Mouse (Mus musculus): ENCODE results near the gene Sult1a1. TPM values are rescaled to one million over a fixed set of nuclear protein-coding genes. Genes with fewer than 3 reads are reported as not detected.
A peak's percentile ranks its signal among the peaks of the same experiment; 100 is the strongest.
"Not testable (repeated sequence)": the region's sequence is repeated elsewhere in the genome, so short reads cannot be mapped to it uniquely, and the experiment has no call there.

Sult1a1 gene
- total RNA-seq, 2 experiments from 2014 or later, result 28.5 to 32.3 TPM

DNA sequence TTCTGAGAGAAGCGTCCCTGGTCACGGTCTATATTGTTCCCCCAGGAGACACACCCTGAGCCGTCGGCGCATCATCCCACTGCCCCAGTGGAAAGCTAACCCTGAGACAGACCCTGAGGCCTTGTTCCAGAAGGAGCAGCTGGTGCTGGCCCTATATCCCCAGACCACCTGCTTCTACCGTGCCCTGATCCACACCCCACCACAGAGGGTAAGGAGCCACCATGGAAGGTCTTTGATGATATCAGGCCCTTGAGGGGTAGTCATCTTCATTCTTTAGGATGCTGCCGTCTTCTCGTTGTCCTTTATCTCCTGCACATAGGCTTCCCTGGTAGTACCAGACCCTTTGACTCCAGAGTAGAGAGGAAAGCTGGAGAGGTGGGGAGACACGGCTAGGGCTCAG, 4.1 kb downstream of the Sult1a1 start:
- intact Hi-C loops (cut with DNase I), result no loop called here
- no peak for DNase-seq (ENCODE audit: low spot score)

GRCm38 (mm10) chr7:126670152-126670551, 6.1 kb downstream of the Sult1a1 start:
- intact Hi-C loops (cut with DNase I), result no loop called here
- no peak for DNase-seq (ENCODE audit: low spot score)

- intact Hi-C loops (cut with DNase I), result no loop called here
- no peak for DNase-seq (ENCODE audit: low spot score)
Observed at GRCm38 (mm10) chr7:126668452-126668851, 7.8 kb downstream of the Sult1a1 start.

DNA sequence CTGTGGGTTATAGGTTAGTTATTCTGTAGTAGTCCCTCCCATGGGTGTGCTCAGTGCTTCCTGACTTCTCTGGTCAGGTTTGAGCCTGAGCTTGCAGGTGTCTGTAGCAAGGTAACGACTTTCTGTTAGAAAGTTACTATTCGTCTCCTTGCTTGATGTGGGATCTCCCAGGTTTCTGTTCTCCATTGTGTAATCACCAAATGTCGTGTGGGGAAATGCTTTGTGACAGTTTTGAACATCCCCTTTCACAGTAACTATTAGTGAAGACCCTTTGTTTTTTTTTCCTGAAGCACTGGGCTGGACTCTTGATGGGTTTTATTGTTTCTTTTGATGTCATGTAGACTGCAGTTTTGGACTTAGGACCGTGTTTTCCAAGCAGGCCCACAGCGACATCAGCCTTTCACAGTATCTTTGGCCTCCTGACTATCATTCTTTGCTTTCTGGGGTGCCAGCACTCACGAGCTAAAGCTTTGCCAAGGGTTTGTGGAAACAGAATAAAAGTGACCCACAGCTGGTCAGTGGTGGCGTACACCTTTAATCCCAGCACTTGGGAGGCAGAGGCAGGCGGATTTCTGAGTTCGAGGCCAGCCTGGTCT, 8.6 kb downstream of the Sult1a1 start:
- intact Hi-C loops (cut with DNase I), result no loop called here
- DNase-seq (ENCODE audit: low spot score), result no peak

DNA sequence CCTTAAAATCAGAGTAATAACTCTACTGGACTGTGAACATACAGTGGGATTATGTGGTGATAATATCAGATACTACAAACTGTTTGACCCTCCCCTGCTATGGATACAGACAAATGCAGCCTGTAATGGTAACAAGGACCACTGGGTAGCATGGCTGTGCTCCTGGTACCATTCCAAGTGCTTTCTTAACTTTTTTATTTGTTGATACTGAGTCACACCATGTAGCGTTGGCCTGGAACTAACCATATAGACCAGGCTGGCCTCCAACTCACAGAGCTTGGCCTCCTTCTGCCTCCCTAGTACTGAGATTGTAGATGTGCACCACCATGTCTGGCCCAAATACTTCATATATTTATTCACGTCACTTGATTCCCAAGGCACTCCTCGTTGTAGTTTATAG, 11.0 kb downstream of the Sult1a1 start:
- intact Hi-C loops (cut with DNase I), result no loop called here
- DNase-seq (ENCODE audit: low spot score), result no peak

DNA sequence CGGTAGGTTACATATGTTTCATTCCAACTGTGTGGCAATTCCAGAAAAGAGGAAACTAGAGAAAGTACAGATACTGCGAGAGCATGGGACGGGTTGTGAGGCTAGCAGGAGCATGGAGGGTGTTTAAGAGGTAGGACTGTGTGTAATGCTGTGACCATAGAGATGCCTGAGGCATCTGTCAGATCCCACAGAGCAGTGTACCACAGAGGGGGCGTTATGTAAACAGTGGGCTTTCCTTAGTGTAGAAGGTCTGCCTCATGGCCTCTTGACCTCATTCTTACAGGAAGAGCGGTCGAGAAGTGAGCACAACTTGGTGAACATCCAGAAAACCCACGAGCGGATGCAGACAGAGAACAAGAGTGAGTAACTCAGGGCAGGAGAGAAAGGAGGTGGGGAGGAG, 12.6 kb downstream of the Sult1a1 start:
- intact Hi-C loops (cut with DNase I), result no loop called here
- DNase-seq (ENCODE audit: low spot score), result no peak

GRCm38 (mm10) chr7:126659771-126660170, 16.5 kb downstream of the Sult1a1 start:
- intact Hi-C loops (cut with DNase I), result no loop called here
- no peak for DNase-seq (ENCODE audit: low spot score)

DNA sequence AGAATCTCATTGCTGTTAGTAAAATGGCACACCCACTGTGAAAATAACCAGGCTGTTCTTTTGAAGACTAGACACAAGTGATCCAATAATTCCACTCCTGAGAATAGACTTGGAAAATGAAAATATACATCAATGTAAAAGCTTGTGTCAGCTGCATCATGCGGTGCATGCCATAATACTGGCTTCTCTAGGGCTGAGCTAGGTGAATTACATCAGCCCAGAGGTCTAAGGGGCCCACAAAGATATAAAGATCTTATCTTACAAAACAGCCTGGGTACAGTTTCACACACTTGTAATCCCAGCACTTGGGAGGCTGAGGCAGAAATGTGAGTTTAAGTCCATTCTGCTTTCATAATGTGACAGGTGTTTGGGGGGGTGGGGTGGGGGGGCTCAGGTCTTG, 18.7 kb downstream of the Sult1a1 start:
- intact Hi-C loops (cut with DNase I), result no loop called here
- no peak for DNase-seq (ENCODE audit: low spot score)

GRCm38 (mm10) chr7:126655695-126656094, 20.5 kb downstream of the Sult1a1 start:
- intact Hi-C loops (cut with DNase I), result no loop called here
- no peak for DNase-seq (ENCODE audit: low spot score)

DNA sequence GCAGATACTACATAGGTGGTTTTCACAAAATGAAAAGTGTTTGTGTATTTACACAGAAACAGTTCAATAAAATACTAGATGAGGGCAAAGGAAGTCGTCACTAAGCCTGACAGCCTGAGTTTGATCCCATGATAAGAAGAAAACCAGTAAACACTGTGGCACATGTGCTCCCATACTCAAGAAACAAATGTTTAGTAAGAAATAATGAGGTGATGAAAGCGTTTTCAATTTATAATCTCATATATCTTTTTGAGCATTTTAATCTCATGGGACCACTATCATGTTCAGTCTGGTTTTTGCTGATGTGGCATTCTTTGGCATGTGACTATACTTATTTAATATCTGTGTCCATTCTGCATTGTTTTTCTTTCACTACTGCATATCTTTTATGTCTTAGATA, 22.2 kb downstream of the Sult1a1 start:
- DNase-seq (ENCODE audit: low spot score), result no peak
- intact Hi-C loops (cut with DNase I), result no loop called here

DNA sequence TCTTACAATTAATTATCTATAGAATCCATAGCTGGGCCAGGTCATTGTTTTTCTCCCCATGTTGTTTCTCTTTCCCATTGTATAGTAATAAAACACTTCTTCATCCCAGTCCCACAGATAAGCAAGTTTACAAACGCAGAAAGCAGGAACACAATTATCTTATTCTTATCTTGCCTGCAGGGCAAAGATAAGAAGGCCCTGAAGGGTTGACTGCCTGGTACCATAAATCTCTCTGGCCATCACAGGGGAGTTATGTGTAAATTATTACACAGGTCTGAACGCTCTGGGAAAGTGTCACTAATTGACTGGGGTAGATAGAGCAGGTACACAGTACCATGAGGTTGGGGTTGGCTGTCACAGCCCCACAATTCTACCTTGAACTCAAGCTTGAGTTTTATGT, 25.4 kb downstream of the Sult1a1 start:
- intact Hi-C loops (cut with DNase I), result no loop called here
- no peak for DNase-seq (ENCODE audit: low spot score)

- peak; percentile 86 for DNase-seq (ENCODE audit: low spot score)
- intact Hi-C loops (cut with DNase I), result no loop called here
Observed at GRCm38 (mm10) chr7:126649231-126650051, 26.8 kb downstream of the Sult1a1 start, which contains the start of gene Sgf29. Gene Sgf29, plus strand, starts transcription at chr7:126649309.

DNA sequence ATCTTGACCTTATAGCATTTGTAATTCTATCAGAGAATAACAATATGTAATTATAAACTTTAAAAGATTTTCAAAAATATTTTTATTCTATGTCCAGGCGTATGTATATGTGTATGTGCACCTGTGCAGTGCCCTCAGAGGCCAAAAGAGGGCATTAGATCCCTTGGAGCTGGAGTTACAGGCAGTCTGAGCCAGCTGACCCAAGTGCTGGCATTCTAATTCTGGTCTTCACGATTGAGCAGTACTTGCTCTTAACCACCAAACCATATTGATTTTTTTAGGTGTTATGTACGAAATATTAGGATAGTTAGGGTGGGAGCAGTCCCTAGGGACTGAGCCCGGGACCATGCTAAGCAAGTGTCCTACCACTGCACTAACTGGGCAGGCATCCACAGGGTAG, 27.7 kb downstream of the Sult1a1 start:
- intact Hi-C loops (cut with DNase I), result no loop called here

GRCm38 (mm10) chr7:126645708-126646107, 30.5 kb downstream of the Sult1a1 start:
- no peak for DNase-seq (ENCODE audit: low spot score)
- intact Hi-C loops (cut with DNase I), result no loop called here

More for the DNA sequence above, 27.7 kb downstream of the Sult1a1 start:
- no peak for DNase-seq (ENCODE audit: low spot score)

DNA sequence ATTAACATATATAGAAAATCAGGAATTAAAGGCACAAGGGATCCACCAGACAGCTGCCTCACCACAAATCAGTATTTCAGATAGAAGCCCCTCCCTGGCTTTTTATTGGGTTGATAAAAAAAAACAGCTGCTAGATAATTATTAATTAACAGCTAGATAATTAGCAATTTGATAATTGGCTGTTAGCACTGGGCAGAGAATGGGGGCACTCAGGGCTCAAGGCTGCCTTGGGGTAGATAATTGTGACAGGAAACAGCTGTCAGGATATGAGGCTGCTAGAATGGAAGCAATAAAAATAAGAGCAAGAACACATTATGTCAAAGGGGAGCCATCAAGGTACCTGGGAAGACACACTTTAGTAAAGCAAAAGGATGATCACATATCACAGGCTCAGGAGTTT, 31.3 kb downstream of the Sult1a1 start:
- intact Hi-C loops (cut with DNase I), result no loop called here
- DNase-seq (ENCODE audit: low spot score), result no peak

DNA sequence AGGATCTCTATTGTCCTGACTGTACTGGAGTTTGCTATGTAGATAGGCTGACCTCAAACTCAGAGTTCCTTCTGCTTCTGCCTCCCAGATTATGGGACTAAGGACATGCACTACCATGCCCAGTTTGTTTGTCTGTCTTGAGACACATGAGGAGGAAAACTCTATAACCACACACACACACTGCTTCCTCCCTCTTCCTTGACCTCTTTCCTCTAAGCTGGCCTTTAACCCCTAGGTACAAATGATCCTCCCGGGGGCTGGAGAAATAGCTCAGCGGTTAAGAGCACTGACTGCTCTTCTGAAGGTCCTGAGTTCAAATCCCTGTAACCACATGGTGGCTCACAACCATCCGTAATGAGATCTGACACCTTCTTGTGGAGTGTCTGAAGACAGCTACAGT, 31.9 kb downstream of the Sult1a1 start:
- intact Hi-C loops (cut with DNase I), result no loop called here
- DNase-seq (ENCODE audit: low spot score), result no peak

- intact Hi-C loops (cut with DNase I), result loop anchor here (1.0 kb wide), 1 partner anchor 50 kb away; no protein-coding TSS in a partner anchor
- not testable (repeated sequence) for DNase-seq (ENCODE audit: low spot score)
Observed at GRCm38 (mm10) chr7:126643244-126643617, 33.0 kb downstream of the Sult1a1 start.

DNA sequence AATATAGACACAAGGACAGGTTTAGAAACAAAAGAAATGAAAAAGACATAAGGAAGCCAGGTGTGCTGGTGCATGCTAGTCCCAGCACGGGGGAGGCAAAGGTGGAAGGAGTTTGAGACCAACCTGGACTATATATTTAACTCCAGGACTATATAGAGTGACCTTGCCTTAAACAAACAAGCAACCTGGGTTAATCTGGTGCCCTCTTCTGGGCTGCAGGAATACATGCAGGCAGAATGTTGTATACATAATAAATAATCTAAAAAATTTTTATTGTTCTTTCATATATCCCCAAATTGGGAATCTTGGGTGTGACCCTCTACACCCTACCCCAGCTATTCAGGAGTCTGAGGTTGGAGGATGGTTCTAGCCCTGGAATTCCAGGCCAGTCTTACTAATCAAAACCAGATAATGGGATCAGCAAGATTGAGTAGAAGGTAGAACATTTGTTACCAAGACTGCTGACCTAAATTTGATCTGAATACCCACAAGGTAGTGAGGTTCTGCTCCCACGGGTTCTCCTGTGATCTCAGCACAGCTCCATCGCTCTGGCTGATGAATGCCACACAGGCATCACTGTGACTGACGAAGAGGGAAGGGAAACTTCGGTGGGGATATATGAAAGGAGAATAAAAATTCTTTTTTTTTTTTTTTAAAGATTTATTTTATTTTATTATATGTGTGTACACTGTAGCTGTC, 33.5 kb downstream of the Sult1a1 start:
- intact Hi-C loops (cut with DNase I), result loop anchor here (1.0 kb wide), 1 partner anchor 51 kb away; no protein-coding TSS in a partner anchor
- no peak for DNase-seq (ENCODE audit: low spot score)

DNA sequence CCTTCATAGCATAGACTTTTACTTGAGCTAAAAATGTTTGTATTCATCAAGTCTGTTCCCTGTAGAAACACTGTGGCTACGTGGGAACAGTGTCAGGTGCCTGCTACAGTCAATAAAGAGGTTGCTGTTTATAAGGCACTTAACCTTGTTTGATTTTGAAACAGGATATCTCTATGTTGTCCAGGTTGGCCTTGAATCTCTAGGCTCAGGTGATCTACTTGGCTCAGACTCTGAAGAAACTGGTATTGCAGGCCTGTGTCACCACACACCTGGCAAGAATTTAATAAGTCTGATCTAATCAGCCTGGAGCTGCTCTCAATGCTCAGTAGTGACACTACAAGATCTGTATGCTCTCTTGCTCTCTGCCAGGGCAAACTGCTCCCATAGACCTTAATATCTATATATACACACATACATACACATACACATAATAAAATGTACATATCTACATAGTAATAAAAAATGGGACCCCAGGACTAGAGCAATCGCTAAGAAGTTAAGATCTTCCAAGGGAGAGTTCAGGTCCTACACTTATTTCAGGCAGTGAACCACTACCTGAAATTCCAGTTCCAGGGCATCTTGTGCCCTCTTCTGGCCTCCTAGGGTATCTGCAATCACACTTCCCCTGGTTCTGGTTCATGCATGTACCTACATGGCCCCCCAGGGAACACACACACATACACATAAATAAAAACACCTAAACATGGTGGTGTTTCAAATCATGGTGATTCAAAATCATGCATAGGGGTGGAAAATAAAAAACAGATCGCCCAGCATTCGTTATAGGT, 39.3 kb downstream of the Sult1a1 start:
- intact Hi-C loops (cut with DNase I), result loop anchor here (2.0 to 5.0 kb wide), 3 partner anchors 50 to 240 kb away; partner anchors contain the start of gene Nfatc2ip
- DNase-seq (ENCODE audit: low spot score), result no peak

- DNase-seq (ENCODE audit: low spot score), result no peak
- intact Hi-C loops (cut with DNase I), result loop anchor here (5.0 kb wide), 1 partner anchor 238 kb away; the partner anchor contains the start of gene Nfatc2ip
Observed at GRCm38 (mm10) chr7:126635375-126635774, 40.9 kb downstream of the Sult1a1 start.
